Comparison of ENCODE assay signal across 14 mouse cellular contexts in the genomic region with DNA sequence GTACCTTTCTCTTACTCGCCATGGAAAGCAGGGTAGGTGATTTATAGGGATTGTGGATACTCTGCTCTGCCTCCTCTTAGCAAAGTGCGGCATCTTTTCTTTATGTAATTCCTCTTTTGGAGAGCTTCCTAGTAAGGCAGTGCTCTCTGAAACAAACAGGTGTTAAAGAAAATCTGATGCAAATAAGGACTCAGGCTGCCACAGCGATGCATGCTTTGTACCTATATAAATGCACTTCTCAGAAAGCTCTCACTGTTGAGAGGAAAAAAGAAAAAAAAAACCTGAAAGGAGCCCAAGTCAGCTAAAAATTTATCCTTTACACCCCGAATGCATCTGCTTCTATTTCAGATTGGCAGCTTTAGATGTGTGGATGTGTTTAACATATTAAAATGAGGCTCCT.
"Had no signal": no experiment of that assay in that cellular context is flagged by ENCODE, and none has a peak within 500 bp of the region (broad histone marks: within the 10 kb centered on the region; RNA-seq: fewer than 3 reads in every experiment).

No protein-coding gene starts in this region.

- H3K27ac ChIP-seq: limb, embryonic 10.5 days; liver, embryonic 15.5 days; midbrain, embryonic 10.5 days; midbrain, embryonic 15.5 days; neural tube, embryonic 12.5 days had no signal

- H3K36me3 ChIP-seq: limb, embryonic 10.5 days; liver, embryonic 15.5 days; midbrain, embryonic 10.5 days; midbrain, embryonic 15.5 days; neural tube, embryonic 12.5 days had no signal

- H3K4me1 ChIP-seq: limb, embryonic 10.5 days; liver, embryonic 15.5 days; midbrain, embryonic 10.5 days; midbrain, embryonic 15.5 days; neural tube, embryonic 12.5 days had no signal

- DNase-seq: kidney, adult 11 months; kidney, postnatal 10 days; kidney, postnatal 4 days; lung, embryonic 14.5 days; lung, postnatal 10 days; lung, postnatal 4 days; right cerebral cortex, postnatal 14 days; thymus, adult 2 months; thymus, postnatal 25 days had no signal

- H3K9ac ChIP-seq: liver, embryonic 15.5 days; lung, embryonic 14.5 days; midbrain, embryonic 15.5 days; neural tube, embryonic 12.5 days had no signal

- H3K27me3 ChIP-seq: liver, embryonic 15.5 days; midbrain, embryonic 15.5 days; neural tube, embryonic 12.5 days had no signal

- H3K4me3 ChIP-seq: limb, embryonic 10.5 days; liver, embryonic 15.5 days; midbrain, embryonic 10.5 days; midbrain, embryonic 15.5 days; neural tube, embryonic 12.5 days had no signal
